Mouse (Mus musculus) C2C12 (cell line): Measurements from ENCODE around the gene Serp2. TPM values are rescaled to one million over a fixed set of nuclear protein-coding genes. Genes with fewer than 3 reads are reported as not detected.

Source experiments
- H3K27me3 ChIP-seq: one replicate; pipeline ENCODE4 v1.6.1; 2011; ENCODE audit not compliant: control insufficient read depth, insufficient read depth, insufficient read length
- H3K36me3 ChIP-seq: one replicate; pipeline ENCODE4 v1.6.1; 2011; ENCODE audit not compliant: control insufficient read depth, insufficient read depth
- H3K4me3 ChIP-seq: one replicate; pipeline ENCODE4 v1.5.1; 2011; ENCODE audit warnings: mild to moderate bottlenecking, control low read depth; ENCODE audit not compliant: poor library complexity, insufficient read depth, severe bottlenecking
- H3K79me2 ChIP-seq: one replicate; pipeline ENCODE4 v1.6.1; 2011; ENCODE audit not compliant: control insufficient read depth, insufficient read depth
- H3K79me3 ChIP-seq: one replicate; pipeline ENCODE4 v1.6.1; 2011; ENCODE audit warnings: low read depth, control low read depth
- H3ac ChIP-seq: one replicate; pipeline ENCODE3; 2011; ENCODE audit warnings: low read depth; ENCODE audit not compliant: control insufficient read depth, insufficient read length
- CEBPB ChIP-seq: IDR thresholded peaks from one replicate; pipeline ENCODE4 v1.6.1; 2011; ENCODE audit warnings: low read depth, mild to moderate bottlenecking, control low read depth, moderate library complexity
- CTCF ChIP-seq: IDR thresholded peaks from one replicate; pipeline ENCODE4 v1.5.1; 2011; ENCODE audit not compliant: control insufficient read depth, insufficient read depth, insufficient read length
- FOSL1 ChIP-seq: IDR thresholded peaks from one replicate; pipeline ENCODE4 v1.8.0; 2011; ENCODE audit warnings: mild to moderate bottlenecking, low read length; ENCODE audit not compliant: poor library complexity, insufficient read depth, severe bottlenecking
- MAX ChIP-seq: IDR thresholded peaks from one replicate; pipeline ENCODE4 v1.6.1; 2011; ENCODE audit warnings: mild to moderate bottlenecking, control low read depth
- MYOD1 ChIP-seq: IDR thresholded peaks from one replicate; pipeline ENCODE4 v1.6.1; 2011; ENCODE audit warnings: low read depth; ENCODE audit not compliant: control insufficient read depth, insufficient read length
- MYOG ChIP-seq: IDR thresholded peaks from one replicate; pipeline ENCODE4 v1.6.1; 2011; ENCODE audit not compliant: control insufficient read depth, insufficient read length; ENCODE audit errors: extremely low read depth
- USF1 ChIP-seq: IDR thresholded peaks from one replicate; pipeline ENCODE4 v1.6.1; 2011; ENCODE audit warnings: low read depth, mild to moderate bottlenecking, control low read depth, moderate library complexity
- long read RNA-seq, 2 experiments: library from polyadenylated mRNA; unstranded; transcript quantifications; one replicate each; pipeline ENCODE4 v2.0.0; 2019 to 2020
- polyA plus RNA-seq: library from polyadenylated mRNA; unstranded; fragments of >200 nt; fragmentation: generic; extraction: Trizol; gene quantifications from one replicate; pipeline ENCODE4 v1.2.1, GENCODE M21; 2012; ENCODE audit warnings: missing spikeins

Serp2 gene
- 32.8 TPM for polyA plus RNA-seq
- long read RNA-seq, experiment 1, partial matches to known transcripts: 7 of 17 reads
- long read RNA-seq, experiment 1, other reads (novel, unspliced or antisense): 7 of 17 reads
- long read RNA-seq, experiment 2, partial matches to known transcripts: 1 of 3 reads
- long read RNA-seq, experiment 2, other reads (novel, unspliced or antisense): 1 of 3 reads

DNA sequence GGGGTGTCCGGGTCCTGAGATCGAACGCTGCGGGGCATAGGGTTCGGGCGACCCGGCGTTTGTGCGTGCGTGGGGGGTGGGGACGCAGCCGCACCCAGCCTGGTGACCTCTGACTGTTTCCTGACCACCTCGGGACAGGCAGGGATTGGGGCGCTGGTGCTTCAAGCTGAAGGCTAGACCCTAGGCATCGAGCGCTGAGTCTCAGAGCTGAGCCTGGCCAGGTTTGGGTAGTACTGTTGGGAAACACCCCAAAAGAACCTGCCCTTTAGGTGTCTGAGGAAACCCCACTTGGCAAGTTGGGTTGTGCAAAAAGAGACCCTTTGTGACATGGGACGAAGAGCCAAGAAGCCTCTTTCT lies at the start of gene Serp2:
Gene Serp2, minus strand, starts transcription at position 38 of the 357 bp plus-strand sequence.
- no peaks in the 10 kb centered on the region for H3K27me3 ChIP-seq
- H3K4me3 ChIP-seq: peak within 1 kb of the TSS; percentile 41
- peaks cover 2% of the 10 kb centered on the region for H3K79me3 ChIP-seq
- no peaks in the 10 kb centered on the region for H3K36me3 ChIP-seq
- H3ac ChIP-seq: peak within 1 kb of the TSS; percentile 77
- H3K79me2 ChIP-seq: peaks cover 44% of the 10 kb centered on the region
- no peak for TF ChIP-seq MAX
- no peak for TF ChIP-seq CEBPB
- TF ChIP-seq MYOG: no peak

DNA sequence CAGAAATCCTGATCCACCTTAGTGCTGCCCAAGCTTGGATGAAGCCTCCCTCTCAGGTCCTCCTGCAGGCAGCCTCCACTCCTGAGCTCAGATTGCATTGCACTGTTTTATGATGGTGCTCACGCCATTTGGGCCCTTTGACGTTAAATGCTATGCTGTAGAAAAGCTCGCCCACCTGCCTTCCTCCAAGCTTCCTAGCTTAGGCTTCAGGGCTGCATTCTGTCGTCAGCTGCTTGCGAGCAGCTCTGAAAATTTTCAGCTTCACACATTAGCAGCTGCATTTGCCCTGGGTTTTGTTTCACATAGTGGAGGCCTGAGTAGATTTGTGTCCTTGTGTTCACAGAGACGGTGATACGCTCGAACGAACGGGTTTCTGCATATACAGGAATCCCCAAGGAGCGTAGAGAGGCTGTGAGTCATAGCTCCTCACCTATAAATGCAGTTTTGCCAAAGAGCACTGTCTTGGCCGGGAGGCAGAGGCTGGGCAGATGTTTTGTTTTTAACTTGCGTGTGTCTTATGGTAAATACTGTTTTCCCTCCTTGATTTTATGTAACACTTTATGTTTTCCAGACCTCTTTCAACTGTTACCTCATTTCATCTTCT lies 49.3 kb upstream of the Serp2 start:
- TF ChIP-seq MYOG (no peak), MAX (no peak), CTCF (no peak), CEBPB (no peak), MYOD1 (no peak), FOSL1 (no peak), USF1 (no peak)
- Histone ChIP-seq H3K79me3 (no peaks in the 10 kb centered on the region), H3K4me3 (no peak overlapping the region), H3K36me3 (no peaks in the 10 kb centered on the region), H3K79me2 (no peaks in the 10 kb centered on the region), H3K27me3 (no peaks in the 10 kb centered on the region), H3ac (no peak overlapping the region)

DNA sequence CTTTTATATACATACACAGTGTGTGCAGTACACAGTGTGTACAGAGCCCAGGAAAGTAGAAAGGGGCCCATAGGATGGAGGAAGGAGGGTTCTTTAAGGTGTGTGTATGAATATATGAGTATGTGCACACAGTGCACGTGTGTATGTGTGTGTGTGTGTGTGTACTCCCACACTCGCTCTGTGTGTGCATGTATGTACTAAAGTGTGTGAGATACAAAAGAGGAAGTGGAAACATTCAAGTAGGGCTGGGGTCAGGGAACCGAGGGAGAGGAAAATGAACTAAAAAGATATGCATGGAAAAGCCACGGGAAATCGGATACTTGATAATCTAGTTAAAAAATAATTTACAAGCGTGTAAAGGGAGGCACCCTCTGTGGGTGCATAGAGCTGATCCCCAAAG lies 47.3 kb upstream of the Serp2 start:
- Histone ChIP-seq H3K36me3 (no peaks in the 10 kb centered on the region), H3ac (no peak overlapping the region), H3K79me2 (no peaks in the 10 kb centered on the region), H3K79me3 (no peaks in the 10 kb centered on the region), H3K4me3 (no peak overlapping the region), H3K27me3 (no peaks in the 10 kb centered on the region)
- no peak for TF ChIP-seq USF1

DNA sequence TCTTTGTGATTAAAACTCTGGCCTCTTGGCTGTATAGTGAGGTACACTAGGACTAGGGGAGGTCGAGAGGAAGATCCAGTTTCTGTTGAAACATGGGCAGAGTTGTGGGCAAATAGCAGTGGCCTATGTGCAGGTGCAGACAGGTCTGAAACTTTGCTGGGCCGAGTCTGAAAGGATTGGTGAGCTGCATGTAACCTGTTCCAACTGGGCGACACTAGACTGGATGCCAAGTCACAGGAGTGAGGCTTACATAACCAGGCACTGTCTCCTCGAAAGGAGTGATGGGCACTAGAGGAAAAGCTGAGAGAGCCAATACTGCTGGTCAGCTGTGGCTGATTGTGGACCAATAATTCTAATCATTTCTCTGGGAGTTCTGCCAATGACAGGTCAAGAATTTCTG lies 45.0 kb upstream of the Serp2 start:
- no peaks in the 10 kb centered on the region for H3K27me3 ChIP-seq
- no peaks in the 10 kb centered on the region for H3K79me3 ChIP-seq
- H3ac ChIP-seq: no peak overlapping the region
- no peak overlapping the region for H3K4me3 ChIP-seq
- H3K36me3 ChIP-seq: no peaks in the 10 kb centered on the region
- H3K79me2 ChIP-seq: no peaks in the 10 kb centered on the region
- TF ChIP-seq CEBPB: no peak
- TF ChIP-seq MYOD1: no peak
- no peak for TF ChIP-seq MYOG
- TF ChIP-seq MAX: no peak
- no peak for TF ChIP-seq CTCF
- no peak for TF ChIP-seq USF1
- no peak for TF ChIP-seq FOSL1

DNA sequence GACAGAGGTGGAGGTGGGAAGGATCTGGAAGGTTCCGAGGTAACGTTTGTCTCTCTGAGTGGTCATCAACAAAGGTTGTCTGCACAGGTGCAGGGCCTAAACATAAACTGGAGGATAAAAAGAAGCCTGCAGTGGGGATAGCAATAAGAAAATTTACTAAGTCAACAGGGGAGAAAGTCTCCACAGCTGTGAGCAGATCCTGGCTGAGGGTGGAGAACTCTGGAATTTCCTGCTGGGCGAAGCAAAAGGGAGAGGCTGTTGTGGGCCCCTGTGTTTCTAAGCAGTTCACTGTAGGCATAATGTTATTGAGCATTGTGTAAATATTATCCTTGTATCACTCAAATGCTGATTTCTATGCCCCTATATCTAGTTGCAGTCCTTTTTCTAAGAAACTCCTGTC lies 43.7 kb upstream of the Serp2 start:
- Histone ChIP-seq H3K4me3 (no peak overlapping the region), H3K79me2 (no peaks in the 10 kb centered on the region), H3K79me3 (no peaks in the 10 kb centered on the region), H3K36me3 (no peaks in the 10 kb centered on the region), H3K27me3 (no peaks in the 10 kb centered on the region), H3ac (no peak overlapping the region)
- no peak for TF ChIP-seq MYOG
- no peak for TF ChIP-seq CEBPB
- no peak for TF ChIP-seq FOSL1
- TF ChIP-seq USF1: no peak
- TF ChIP-seq MAX: no peak
- no peak for TF ChIP-seq CTCF
- no peak for TF ChIP-seq MYOD1

DNA sequence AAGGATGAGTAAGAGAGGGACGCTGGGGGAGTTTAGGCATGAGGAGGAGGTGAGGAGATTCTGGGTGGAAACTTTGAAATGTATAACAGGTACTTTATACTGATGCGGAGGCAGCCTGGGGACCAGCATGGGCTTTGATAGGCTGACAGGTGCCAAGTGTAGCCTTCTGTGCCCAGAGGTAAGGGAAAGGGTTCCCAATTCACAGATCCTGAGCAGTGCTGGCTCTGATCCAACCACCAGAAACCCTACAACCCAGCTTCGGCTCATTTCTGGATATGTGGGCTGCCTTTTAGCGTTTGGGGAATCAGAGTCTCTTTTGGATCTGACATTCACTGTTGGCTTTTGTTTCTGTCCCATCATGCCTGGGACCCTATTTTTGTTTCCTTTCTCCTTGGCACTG lies 43.0 kb upstream of the Serp2 start:
- H3K27me3 ChIP-seq: no peaks in the 10 kb centered on the region
- H3ac ChIP-seq: no peak overlapping the region
- TF ChIP-seq USF1 (no peak), CTCF (no peak), MYOG (no peak), CEBPB (no peak), FOSL1 (no peak), MYOD1 (no peak), MAX (no peak)
- H3K4me3 ChIP-seq: no peak overlapping the region
- no peaks in the 10 kb centered on the region for H3K79me2 ChIP-seq
- no peaks in the 10 kb centered on the region for H3K79me3 ChIP-seq
- no peaks in the 10 kb centered on the region for H3K36me3 ChIP-seq
